Mouse (Mus musculus) kidney, postnatal 14 days (tissue): ENCODE measurements at regions not wholly inside any gene's neighbourhood (a gene's known extent, or its start where the extent isn't known, plus 50 kb on each side); places are given as distances from the start of the nearest gene placed in this dataset.

Experiments used
- DNase-seq: peaks from one replicate; pipeline ENCODE4 v3.0.0; 2022; ENCODE audit warnings: mixed read lengths

DNA sequence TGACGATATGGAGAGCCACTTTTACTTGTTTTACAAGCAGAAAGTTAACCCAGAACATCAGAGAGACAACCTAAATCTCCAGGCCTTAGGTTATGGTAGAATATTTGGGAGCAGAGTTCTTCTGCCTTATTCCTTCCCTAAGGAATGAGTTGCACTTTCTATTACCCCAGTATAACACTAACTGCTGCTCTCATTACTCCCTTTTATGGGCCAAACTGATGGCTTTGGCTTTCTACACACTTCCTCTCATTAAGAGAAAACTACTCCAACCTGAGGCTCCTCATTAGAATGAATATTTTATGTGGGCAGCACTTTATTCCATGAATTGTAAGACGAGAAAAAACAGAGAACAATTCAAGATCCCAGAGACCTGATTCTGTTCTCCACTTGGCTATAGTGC lies 289.0 kb upstream of the Tnc start:
- no peak for DNase-seq

DNA sequence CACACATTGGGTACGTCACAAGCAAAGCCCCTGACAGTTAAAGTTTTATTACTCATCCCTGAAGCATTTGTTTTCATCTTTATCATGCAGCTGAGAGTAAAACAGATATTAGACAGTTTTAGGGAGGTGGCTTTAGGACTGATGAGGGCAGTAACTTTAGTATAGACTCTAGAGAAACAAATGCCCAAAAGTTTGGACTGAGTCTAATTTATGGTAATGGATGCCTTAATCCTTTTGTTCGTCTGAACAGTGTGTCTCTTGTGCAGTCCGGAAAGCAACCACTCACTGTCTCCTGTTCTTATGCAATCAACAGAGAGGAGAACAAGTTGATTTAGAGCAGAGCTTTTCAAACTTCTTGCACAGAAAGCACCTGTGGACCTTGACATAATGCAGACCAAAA lies 283.4 kb upstream of the Tnc start:
- DNase-seq: no peak

DNA sequence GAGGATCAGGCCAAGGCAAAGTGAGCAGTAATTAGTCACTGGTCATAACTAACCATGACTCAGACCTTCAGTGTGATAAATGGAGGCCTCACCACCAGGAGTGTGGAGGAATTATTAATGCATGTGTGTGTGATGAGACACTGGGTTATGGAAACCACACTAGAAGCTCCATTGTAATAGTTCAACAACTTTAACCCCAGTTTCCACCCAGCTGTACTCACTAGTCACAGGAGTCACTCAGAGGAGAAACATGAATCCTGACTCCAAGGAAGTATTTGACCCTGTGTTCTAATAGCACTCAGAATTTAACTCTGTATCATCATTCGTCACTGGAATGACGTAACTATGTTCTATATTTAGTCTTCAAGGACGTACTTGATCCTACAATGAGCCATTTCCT lies 277.6 kb upstream of the Tnc start:
- no peak for DNase-seq

DNA sequence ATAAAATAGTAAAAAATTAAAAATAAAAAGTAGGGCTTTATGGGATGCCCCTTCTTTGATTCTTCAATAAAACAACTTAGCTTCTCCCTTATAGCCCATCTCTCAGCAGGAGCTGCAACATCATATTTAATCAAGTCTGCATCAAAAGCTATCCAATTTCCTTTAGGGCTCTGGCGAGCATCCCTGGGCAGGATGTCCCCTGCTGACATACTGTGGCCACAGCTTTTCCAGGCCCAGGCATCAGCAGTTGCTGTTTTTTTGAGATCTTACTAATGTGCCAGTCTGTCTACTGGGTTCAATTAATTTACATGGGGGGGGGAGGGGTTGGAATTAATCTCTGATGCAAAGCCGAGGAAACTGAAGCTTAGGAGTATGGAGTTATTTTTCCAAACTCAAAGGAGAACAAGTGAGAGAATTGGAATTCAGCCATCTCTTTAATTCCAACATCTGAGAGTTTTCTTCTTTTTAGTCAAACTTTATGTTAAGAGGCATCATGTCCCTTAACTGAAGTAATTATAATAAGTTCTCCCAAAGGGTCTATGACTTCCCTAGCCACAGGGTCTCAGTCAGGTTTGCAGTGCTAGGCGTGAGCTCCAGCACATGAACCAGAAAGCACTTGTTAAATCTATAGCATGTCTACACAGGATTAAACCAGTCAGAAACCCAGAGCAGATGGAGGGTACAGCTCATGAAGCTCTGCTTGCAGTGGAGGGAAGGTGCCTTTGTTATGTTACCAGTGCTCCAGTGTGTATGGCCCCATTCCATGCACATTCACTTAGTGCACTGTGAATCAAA lies 269.9 kb upstream of the Tnc start:
- DNase-seq: no peak

DNA sequence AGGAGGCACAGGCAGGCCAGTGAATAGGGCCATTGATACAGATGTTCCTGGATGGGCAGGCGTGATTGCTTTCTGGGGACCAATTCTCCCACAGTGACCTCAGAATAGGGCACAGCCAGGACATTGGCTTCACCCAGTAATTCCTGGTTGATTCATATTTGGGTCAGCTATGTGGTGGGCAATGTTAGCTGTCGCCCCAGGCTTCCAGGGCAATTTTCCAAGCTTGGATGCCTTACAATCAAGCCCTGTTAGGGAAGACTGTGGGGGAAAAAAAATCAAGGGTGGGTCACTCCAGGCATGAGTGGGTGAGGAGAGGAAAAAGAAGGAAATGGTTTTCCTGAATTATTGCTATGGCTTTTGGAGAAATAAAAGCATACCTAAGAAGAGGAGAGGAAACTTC lies 250.1 kb upstream of the Tnc start:
- no peak for DNase-seq

DNA sequence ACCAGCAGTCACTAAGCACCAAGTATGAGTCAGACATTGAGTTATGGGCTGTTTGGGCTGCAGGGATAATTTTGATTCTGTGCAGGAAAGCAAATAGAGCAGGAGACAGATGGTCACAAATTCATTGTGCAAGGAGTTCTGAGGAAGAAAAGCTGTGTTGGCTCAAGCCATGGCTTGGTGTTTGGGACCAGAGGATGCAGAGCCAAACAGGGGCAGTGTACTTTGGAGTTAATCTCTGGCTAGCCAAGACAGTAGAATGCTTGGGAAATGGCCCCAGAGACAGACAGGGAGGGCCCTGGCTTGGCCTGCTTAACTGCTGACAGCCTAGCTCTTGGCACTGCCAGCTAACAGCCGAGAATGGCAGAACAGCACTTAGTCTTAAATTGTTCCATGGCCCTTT lies 235.7 kb upstream of the Tnc start:
- no peak for DNase-seq

DNA sequence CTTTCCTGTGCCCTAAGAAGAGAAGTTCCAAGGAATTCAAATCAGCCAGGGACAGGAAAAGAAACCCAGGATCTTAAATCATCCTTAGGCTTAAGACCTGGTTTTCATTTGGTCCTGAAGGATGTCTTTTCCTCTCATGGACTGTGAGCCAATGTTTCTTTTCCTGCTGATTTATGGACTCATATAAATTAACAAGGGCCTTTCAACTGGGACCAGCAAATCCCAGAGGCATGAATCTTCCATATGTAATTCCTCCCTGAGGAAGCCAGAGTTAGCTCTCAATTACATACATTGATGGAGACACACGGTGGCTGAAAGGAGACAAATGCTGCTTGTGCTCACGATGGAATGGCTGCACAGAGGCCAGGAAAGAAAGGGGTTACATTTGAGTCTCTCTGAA lies 230.2 kb upstream of the Tnc start:
- no peak for DNase-seq

DNA sequence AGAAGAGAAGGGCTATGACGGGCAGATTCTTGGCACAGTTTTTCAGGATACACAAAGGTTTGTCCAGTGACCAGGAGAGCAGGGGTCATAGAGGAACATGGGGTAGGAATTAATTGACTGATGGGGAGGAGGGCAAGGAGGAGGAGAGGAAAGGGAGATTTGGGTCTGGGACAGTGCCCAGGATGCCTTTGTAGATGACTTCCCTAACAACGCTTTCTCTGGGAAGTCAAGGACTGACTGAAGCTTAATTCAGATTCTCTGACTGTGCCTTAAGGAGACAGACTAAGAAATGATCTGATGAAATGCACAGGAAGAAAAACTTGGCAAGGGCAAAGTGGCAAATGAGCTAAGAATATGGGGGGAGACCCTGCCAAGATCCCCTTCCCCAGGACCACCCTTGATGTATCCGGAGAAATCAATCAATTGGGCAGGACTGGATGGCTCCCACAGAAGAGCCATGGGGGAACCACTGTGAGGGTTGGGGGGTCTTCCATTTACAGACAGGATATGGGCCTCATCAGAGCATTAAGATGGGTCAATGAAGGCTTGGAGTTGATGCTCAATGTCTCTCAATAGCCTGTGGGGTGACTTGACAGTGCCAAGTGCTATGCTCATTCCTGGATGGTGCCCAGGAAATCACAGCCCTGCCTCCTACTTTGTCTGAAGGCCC lies 227.6 kb upstream of the Tnc start:
- peak; percentile 31 for DNase-seq

DNA sequence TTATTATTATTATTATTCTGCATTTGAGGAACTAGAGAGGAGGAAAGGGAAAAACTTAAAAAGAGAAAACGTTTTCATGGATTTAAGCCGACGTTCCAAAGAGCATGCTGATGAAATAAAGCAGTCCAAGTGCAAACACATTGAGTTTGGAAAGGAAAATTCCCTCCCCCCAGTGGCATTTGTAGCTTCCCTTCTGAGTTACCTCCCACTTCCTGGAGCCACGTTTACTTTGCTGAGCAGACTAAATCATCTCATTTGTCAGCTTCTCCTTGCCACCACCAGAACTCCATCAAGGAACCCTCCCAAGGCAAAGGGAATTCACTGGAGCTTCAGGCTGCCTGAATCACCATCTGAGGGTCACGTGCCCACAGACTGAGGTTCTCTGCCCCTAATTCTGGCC lies 223.0 kb upstream of the Tnc start:
- DNase-seq: peak; percentile 11

DNA sequence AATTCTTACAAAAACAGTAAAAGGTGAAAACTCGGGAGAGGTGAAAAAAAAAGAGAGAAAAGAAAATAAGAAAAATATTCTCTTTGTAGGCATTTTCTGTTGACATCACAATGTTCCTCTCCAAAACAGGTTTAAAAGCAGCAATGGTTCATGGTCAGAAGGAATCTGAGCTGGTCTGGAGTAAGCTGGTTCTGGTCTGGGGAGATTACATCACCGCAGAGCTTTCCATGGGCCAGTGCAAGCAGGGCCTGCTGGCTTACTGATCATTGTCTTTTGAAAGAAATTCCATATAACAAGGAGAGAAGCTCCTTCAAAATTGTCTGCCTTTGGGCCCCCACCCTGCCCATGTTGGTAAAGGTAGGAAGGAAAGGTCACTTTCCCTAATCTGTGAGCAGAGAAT lies 222.3 kb upstream of the Tnc start:
- no peak for DNase-seq

DNA sequence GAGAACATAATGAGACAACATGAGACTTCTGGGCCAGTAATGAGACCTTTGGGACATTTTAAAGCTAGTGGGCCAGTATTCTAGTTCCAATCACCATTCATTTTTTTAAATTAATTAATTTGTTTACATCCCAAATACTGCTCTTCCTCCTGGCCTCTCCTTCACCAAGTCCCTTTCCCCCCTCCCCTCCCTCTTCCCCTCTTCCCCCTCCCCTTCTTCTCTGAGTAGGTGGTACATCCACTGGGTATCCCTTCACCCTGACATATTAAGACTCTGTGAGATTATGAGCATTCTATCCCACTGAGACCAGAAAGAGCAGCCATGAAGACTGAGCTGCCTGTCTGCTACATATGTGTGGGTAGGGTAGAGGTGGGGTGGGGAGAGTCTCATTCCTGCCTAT lies 213.7 kb upstream of the Tnc start:
- no peak for DNase-seq

DNA sequence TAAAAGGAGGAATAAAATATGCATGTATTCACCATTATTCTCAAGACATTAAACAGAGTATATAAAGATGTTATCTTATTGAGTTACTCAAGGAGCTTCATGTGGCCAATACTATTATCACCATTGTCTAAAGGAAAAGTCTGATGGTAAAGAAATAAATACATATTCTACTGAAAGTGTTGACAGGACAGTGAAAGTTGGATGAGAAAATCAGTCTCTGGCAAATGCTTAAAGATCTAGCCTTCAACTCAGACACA lies 213.3 kb upstream of the Tnc start:
- DNase-seq: no peak

DNA sequence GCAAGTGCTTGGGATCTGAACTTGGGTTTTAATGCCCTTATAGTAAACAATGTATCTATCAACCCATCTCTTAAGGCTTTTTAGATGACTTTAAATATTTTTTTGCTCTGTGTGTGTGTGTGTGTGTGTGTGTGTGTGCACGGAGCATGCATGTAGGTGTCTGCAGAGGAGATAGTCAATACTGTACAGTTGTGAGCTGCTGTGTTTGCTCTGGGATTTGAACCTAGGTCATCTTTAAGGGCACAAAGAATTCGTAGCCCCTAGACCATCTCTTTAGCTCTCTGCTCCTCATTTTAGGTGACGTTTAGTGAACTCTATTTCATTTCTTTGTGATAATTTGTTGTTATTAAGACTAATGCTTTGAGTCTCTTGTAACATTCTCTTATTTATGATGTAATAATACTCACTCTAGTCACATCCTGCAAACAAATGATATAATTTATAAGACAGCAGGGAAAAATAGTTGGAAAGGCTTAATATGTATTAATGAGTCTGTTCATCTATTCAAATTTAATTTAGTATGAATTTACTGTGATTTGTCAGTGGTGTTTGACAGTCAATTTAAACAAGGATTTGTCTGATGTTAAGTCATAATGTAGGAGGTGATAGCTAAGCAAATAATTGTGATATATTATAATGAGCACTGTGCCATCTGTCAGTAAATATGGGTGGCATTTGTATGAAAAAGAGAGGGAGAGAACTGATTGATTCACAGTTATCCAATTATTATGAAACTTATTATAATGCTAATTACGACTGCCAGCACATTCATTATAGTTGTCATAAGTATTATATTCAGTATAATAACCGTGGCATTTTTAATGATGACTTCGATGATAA lies 212.8 kb upstream of the Tnc start:
- DNase-seq: no peak

DNA sequence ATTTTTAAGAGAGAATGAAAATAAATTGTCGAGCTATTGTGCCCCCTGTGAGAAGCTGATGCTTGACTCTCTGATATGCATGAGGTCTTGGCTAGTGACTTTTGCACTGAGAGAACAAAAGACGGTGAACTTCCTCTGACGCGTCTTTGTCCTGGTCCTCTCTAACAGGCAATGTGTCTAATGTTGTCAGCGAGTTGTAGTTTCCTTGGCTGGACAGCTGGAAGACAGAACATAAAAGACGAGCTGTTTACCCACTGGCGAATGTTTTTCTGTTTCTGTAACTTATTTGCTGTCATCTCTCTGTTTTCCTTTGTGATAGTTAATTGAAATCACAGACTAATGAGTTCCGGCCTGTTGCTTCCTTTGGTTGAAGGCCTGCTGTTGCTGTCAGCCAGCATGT lies 208.4 kb upstream of the Tnc start:
- peak; percentile 16 for DNase-seq

DNA sequence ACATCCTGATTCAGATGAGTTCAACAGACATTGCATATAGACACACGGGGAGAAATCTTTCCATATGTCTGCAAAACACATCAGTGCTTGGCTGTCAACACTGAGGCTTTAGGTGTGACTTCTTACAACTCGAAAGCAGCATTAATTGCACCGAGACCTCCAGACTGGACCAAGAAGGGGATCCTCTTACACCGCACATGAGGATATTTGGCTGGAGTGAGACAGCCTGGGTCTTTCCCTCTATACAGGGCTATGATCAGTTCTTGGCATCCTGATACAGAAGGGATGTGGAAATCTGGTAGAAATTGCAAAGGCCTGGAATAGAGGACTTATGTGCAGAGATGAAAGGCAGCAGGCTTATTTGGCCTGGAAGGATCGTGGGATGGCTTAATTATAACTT lies 203.9 kb upstream of the Tnc start:
- no peak for DNase-seq

DNA sequence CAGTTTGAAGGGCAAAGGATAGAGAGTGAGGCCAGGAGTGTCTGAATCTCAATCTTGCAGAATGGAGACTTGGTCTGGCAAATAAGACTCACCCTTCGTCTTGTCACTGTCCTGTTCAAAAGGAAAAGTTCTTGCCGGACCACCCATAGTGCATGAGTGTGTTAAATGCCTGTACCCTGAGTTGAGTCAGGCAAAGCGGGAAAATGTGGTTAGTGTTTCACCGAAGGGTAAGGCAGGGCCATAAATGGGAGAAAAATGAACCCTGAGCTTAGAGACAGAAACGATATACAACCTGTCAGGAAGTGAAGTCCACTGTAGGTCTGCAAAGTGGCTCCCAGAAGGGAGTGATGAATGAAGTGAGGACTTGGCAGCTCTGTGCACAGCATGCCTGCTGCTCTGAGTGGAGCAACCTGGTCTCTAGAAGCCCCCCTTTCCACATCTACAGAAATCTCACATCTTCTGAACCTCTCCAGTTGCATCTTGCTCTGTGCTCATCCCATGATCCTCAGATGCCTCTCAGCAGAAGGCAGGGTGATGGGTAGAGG lies 191.5 kb upstream of the Tnc start:
- no peak for DNase-seq

DNA sequence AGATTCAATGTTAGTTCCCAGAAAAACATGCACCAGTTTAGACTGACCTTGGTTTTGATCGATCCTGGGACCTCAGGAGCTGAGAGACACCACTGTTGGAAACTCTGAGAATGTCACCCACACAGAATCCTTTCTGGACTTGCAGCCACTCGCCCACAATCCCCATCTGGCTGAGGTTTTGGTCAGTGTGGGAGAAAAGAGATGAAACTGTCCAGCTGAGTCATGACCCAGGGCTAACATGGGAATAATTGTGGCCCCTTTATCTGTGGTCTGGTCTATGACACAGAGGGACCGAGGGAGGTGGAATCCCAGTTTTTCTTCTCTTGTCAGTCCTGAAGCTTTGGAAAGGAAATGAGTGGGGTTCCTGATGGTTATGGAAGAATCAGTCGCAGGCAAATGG lies 188.7 kb upstream of the Tnc start:
- DNase-seq: no peak

DNA sequence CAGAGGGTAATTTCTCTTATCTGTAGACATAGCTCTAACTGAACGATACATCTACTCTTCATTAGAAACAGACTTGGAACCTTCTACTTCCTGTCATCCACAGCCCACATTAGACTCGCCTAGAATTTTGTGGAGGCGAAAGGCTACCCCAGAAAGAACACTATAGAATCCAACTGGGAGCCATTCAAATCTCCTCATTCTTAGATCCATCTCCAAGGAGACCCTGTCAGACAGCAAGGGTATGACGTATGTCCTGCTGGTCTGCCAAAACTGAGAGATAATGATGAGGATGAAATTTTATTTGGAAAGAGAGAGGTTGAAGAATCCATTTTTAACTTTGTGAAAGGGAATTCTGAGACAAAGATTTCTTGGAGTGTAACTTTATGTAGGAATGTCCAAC lies 185.3 kb upstream of the Tnc start:
- DNase-seq: no peak

DNA sequence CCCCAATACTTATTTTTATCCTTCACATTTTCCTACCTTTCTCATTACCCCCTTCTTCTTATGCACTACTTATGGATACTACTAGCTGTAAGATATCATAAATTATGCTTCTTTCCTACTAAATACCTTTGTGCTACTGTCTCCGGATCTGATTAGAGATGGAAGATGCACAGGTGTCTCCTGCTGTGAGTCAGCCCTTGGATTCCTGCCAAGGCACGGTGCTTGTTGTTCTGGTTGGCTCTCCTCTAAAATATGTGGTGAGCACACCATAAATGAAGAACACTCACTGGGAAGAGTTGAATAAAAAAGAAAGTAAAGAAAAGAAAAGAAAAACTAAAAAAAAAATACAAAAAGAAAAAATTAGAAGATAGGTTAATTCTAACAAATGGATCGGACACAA lies 181.5 kb upstream of the Tnc start:
- no peak for DNase-seq

DNA sequence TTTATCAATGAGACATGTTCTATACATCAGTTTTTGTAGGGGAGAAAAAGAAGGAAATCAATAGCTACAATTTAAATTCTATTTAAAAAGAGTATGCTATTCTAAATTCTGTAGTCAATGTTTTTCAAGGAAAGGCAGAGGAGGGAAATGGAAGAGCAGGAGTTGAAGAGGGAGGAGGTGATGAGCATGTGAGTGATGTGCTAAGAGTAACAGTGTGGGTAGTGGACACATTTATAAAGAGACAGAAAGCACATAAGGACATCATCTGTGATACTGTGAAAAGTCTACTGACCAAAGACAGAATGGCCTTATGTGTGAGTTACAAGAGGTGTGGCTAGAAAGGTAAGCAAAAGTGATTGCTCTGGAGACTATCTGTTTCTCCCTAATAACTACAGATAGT lies 179.8 kb upstream of the Tnc start:
- no peak for DNase-seq

DNA sequence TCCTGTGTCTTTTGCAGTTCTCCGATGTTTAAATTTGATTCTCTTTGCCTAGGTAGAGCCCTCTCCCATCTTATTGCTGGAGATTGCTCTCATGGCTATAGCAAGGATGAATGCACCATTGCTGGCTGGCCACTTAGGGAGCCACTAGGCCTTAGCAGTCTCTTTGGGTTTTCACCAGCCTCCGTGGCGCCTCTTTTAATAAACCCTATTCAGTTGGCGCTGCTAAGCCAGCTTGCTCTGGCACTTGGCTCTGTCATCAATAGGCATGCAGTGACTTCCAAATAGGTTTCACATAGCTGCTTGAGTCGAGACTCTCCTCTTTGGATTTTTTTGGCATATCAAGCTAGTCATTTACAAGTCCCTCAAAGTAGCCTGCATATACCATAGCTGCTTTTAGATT lies 178.1 kb upstream of the Tnc start:
- DNase-seq: no peak

DNA sequence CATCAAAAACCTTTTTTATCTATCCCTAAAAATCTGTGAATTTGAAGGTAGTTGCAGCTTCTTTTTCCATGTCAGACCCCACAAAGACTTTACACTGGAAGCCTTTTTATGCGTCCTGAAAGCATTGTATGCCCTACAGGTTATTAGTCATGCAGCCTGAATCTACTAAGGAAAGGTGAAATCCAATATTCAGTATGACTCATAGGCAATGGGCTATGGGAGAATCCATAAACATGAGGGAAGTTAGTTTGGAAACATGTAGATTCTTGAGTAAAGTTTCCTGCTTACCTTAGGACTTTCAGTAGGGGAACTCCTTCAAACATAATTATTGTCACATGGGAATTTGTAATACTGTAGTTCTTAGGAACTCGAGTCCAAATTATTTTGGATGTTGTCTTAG lies 173.0 kb upstream of the Tnc start:
- no peak for DNase-seq

DNA sequence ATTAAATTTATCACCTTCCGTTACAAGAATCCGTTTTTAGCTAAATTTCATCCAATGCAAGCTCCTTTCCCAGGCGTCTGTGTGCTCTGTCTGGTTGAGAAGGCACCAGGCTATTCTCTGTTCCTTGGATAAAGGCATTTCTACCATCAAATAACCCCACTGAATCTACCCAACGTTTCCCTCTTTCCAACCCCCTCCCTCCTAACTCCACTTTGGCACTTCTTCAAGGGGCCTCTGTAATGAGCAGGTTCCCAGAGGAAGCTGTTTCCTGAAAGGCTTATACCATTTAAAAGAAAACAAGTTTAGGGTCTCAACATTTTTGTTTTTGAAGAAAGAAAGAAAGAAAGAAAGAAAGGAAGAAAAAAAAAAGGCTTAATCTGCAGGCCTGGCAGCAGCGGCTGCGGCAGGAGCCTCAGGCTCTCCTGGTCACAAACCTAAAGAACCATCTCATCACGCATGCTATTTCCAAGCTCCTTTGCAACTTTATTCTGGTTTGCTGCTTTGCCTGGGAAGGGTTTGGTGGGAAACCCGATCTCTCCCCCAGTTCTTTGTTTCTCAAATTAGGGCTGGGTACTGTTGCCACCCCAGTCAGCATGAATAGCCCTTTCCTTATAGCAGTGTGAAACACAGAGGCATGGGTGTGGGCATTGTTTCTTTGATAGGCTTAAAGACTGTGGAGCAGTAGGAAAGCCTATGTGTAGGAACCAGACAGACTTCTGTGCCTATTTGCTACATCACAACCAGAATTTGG lies 160.5 kb upstream of the Tnc start:
- no peak for DNase-seq
